Mouse (Mus musculus): Measurements from ENCODE around the gene Thbs4.

DNA sequence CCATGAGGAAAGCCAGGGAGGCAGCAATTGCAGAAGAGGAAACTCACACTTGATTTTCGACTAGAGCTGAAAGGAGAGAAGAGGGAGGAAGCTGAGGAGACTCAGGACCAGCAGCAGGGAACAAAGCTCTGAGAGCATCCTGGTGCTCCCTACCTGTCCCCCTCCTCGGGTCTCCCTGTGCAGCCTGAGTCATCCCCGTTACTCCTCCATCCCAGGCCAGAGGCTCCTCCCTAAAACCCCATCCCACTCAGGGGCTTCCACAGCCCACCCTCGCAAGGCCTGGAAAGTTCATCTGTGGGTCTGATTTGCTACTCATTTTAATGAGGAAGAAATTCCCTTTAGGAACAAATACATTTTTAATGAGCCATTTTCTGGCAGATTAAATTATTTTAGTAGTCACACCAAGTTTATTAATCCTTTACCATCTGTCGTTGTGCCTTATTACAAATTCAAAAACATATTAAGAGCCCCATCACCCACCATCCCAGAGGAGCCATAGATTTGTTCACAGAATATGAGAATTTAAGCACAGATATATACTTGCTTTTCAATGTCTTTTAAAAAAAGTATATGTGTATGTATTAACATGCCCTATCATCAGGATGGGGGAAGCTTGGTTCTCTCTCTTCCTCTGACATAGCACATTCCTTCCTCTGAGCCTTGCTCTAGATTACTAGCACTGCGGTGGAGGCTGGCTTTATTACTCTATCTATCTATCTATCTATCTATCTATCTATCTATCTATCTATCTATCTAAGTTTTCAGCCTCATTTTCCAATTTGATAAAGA is 29.0 kb downstream of the Thbs4 start:
- no peak for TF ChIP-seq CTCF (IDR thresholded peaks at IDR 0.05; ENCODE audit: extremely low read depth, insufficient read depth, insufficient read length, insufficient replicate concordance)
- TF ChIP-seq POLR2A (IDR thresholded peaks at IDR 0.05; ENCODE audit: low read depth, low read length), result no peak
